Mouse (Mus musculus): Measurements from ENCODE around the gene Aurkaip1. TPM values are rescaled to one million over a fixed set of nuclear protein-coding genes. Genes with fewer than 3 reads are reported as not detected.

Gene Aurkaip1
- total RNA-seq, 2 experiments from 2014 or later = 84.8 to 91.3 TPM

DNA sequence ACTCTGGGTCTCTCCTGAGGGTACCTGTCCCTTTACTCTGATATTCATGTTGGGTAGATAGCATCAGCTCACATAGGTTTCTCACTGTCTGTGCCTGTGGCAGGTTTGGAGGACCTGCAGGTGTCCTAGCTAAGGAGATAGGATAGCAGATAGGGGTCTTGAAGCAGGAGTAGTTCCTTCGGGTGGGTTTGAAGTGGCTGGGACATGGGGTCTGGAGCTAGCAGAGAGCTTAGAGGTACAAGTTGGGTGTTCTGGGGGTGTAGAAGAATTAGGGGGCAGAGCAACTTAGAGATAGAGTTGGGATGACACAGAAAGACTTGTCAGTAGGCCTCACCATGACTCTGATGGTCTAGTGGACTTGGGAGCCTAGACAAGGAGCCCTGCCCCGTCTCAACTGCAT, 18.3 kb downstream of the Aurkaip1 start:
- DNase-seq = no peak
- intact Hi-C loops (cut with DNase I) = no loop called here

DNA sequence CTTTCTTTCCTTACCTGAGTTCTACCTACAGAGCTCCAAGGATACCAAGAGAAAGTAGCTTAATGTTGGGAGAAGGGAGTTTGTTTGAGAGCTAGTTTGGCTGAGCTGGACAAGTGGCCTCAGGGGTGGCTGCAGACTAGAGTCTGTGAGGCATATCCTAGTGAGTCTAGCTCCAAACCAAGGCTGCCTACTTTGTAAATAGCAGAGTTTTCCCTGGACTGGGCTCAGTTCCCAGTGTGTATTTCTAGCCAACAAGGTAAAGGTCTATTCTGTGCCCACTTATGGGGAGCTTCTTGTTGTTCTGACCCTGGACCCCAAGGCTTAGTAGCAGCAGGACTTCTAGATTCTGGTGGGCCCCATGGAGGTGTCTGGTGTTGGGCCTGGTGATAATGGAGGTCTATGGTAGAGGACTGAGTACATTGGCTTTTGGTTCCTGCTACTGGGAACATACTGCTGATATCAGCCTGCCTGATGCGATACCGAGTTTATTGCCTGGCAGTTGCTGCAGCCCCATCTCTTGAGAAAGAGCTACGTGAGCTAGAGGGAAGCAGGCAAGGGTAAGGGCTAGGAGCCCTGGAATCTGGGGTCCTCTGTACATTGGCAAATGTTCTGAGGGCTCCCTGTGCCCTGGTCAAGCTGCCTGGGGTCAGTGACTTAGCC, 18.9 kb downstream of the Aurkaip1 start:
- intact Hi-C loops (cut with DNase I) = loop anchor here (10.0 kb wide), 1 partner anchor 255 kb away; the partner anchor contains the start of gene 9430015G10Rik
- DNase-seq = no peak

DNA sequence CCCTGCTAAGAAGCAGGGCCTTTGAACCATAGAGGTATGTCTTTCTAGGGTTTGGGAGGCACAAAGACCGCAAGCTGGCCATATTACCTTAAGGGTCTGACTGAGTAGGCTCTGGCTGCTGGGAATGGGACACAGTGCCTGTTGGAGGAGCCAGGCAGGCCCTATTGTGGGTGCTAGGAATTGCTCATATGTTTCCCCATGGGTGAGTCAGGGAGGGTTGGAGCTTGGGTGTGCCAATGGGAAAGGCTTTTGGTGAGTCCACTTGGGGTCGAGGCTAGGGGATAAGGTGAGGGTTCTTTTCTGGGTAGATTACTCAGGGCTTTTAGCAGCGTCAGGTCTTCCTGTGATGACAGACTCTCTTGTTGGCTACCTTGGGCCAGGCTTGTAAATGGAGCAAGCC, 20.3 kb downstream of the Aurkaip1 start:
- DNase-seq = no peak
- intact Hi-C loops (cut with DNase I) = loop anchor here (10.0 kb wide), 1 partner anchor 253 kb away; the partner anchor contains the start of gene 9430015G10Rik

DNA sequence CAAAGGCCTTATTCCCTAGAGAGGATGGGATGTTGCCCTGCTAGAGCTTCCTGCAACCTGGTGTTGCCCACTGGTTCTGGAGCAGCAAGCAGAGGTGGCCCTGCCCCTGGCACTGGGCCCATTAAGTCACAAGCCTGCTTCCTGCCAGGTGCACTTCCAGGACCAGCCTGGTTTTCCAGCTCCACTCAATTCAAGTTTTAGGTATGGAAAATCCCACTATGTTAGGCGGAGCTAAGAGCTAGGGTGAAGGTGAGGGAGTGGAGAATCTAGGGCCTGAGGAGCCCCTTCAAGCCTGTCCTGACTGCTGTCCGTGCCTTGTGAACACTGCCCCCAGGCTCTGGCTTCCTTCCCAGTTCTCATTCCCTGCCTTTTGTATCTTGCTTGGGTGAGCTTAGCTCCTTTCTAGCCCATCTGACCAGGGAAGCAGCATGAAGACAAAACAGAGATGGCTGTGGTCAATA, 20.9 kb downstream of the Aurkaip1 start:
- intact Hi-C loops (cut with DNase I) = loop anchor here (10.0 kb wide), 1 partner anchor 253 kb away; the partner anchor contains the start of gene 9430015G10Rik
- DNase-seq = no peak

DNA sequence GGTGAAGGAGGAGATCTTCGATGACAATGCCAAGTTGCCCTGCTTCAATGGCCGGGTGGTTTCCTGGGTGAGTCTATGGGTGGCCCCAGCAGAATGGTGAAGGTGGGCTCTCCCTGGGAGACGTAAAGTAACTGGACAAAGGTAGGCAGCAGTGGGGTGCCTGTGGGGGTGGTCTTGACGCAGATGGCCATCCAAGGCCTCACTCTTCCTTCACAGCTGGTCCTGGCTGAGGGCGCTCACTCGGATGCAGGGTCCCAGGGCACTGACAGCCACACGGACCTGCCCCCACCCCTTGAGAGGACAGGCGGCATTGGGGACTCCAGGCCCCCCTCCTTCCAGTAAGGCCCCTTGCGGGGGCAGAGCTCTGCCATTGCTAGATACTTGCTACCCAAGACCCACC, 22.3 kb downstream of the Aurkaip1 start:
- DNase-seq = no peak
- intact Hi-C loops (cut with DNase I) = loop anchor here (10.0 kb wide), 1 partner anchor 251 kb away; the partner anchor contains the start of gene 9430015G10Rik

DNA sequence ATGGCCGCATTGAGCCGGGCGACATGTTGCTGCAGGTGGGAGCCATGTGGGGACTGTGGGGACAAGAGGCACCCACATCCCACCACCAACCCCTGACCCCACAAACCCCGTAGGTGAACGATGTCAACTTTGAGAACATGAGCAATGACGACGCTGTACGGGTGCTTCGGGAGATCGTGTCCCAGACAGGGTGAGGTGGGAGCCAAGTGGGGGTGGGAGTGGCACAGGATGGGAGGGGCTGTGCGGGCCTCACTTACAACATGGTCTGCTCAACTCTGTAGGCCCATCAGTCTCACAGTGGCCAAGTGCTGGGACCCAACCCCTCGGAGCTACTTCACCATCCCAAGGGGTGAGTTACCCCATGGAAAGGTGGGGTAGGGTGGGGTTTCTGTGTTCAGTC, 23.9 kb downstream of the Aurkaip1 start:
- DNase-seq = no peak
- intact Hi-C loops (cut with DNase I) = loop anchor here (10.0 kb wide), 1 partner anchor 250 kb away; the partner anchor contains the start of gene 9430015G10Rik

DNA sequence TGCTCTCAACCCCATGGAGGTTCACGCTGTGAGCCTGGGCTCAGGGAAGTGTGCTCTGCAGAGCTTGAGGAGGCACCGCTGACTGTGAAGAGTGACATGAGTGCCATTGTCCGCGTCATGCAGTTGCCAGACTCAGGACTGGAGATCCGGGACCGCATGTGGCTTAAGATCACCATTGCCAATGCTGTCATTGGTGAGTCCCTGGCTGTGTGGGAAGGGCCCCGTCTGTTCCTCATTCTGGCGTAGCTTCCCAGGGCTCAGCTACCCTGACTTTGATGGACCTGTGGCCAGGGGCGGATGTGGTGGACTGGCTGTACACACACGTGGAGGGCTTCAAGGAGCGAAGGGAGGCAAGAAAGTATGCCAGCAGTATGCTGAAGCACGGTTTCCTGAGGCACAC, 25.0 kb downstream of the Aurkaip1 start:
- intact Hi-C loops (cut with DNase I) = loop anchor here (10.0 kb wide), 1 partner anchor 249 kb away; the partner anchor contains the start of gene 9430015G10Rik
- no peak for DNase-seq

DNA sequence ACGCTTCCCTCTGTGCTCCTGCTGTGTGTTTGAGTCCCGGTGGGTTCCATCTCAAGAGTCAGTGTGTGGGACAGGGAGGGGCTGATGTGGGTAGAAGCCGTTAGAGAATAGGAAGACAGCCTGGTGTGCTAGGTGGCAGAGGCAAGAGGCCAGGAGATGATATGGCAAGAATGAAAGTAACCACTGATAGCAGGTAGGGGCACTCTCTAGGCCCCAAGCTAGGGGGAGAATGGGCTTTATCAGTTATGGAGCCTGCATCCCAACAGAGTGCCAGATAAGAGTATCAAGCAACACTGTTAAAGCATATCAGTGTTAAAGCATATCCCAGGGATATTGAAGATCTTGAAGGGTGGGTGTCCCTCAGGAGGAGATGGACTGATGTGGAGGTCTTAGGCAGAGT, 25.8 kb downstream of the Aurkaip1 start:
- intact Hi-C loops (cut with DNase I) = loop anchor here (10.0 kb wide), 1 partner anchor 248 kb away; the partner anchor contains the start of gene 9430015G10Rik
- no peak for DNase-seq

DNA sequence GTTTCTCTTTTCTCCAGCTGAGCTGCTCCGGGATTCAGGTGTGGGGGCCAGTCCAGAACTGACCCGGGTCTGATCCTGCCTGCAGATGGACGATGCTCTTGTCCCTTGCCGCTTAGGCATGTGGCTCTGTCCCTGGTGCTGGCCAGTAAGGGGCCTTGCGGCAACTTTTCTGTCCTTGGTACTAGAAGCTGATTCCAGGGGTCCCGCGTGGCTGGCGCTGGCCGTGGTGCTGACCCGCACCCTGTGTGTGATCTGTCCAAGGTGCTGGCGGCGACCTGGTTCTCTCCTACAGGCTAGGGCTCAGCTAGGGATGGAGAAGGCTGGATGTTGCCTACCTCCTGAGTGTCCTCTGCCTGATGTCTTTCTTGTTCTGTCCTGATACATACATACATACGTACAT, 28.2 kb downstream of the Aurkaip1 start:
- intact Hi-C loops (cut with DNase I) = loop anchor here (10.0 kb wide), 1 partner anchor 245 kb away; the partner anchor contains the start of gene 9430015G10Rik
- DNase-seq = peak; percentile 67 to 81

DNA sequence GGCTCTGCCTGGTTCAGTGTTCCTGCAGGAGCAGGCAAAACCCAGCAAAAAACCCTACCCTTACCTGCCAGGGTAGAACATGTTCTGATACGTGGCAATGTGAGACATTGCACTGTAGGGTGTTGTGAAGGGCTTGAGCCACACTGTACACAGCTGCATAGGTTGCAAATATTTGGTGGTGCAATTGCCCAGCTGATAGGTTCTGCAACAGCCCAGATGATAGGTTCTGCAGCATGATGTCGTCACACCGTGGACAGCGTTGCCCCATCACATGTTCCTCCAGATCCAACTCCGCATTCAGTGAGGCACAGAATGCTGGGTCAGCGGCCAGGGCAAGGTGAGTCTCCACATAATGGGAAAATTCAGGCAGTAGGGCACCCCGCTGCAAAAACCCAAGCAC, 30.7 kb downstream of the Aurkaip1 start:
- no peak for DNase-seq
- intact Hi-C loops (cut with DNase I) = no loop called here

DNA sequence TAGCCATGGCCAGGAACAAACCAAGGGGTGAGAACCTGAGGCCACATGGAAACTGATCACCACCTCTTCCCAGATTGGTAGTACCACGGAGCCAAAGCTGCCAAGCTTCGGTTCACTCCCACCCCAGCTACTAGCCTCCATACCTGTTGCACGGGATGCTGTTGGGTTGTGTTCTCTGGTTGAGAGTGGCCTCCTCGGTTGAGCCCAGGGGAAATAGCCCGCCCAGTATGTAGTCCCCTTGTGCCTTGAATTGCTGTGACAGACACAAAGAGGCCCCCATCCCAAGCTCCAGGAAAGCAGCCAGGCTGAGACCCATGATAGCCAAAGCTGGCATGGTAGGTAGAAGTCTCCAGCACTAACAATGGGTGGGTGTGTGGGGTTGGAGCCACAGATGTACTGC, 31.9 kb downstream of the Aurkaip1 start, which contains the start of gene Tas1r3:
Tas1r3 (minus strand) TSS at position 362 of the 400 bp plus-strand sequence.
- intact Hi-C loops (cut with DNase I) = no loop called here
- DNase-seq = no peak

DNA sequence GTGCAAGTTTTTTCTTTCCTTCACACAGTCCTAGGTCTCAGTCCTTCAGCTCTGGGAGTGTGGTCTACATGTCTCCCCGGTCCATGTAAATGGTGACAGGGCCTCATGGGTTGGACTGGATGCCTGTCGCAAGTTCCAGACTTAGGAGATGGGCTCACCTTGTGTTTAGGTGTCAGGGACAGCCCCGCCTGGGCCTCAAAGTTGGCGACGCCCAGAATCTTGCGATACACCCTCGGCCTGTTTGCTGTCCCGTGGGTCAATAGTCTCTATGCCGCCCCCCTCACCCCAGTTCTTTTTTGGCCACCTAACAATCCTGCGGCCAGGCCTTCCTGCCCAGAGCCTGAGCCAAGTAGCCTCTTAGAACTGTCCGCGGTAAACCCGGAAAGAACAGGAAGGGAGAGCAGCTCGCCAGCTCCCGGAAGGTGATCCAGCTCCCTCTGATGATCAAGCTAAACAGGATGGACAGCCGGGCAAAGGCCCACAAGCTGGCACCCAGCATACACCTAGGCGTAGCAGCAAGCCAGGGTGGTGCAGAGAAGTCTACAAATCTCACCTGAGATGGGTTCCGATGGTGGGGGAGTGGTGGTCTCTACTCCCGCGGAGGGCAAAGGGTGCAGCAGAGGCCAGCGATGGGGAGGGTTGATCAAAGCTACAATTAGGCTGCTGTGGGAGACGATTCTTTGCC, 37.7 kb downstream of the Aurkaip1 start:
- intact Hi-C loops (cut with DNase I) = loop anchor here (1.0 to 2.0 kb wide), 3 partner anchors 14 to 75 kb away; partner anchors contain the start of gene Ube2j2
- peak in 1 of 2 experiments; percentile 35 for DNase-seq

DNA sequence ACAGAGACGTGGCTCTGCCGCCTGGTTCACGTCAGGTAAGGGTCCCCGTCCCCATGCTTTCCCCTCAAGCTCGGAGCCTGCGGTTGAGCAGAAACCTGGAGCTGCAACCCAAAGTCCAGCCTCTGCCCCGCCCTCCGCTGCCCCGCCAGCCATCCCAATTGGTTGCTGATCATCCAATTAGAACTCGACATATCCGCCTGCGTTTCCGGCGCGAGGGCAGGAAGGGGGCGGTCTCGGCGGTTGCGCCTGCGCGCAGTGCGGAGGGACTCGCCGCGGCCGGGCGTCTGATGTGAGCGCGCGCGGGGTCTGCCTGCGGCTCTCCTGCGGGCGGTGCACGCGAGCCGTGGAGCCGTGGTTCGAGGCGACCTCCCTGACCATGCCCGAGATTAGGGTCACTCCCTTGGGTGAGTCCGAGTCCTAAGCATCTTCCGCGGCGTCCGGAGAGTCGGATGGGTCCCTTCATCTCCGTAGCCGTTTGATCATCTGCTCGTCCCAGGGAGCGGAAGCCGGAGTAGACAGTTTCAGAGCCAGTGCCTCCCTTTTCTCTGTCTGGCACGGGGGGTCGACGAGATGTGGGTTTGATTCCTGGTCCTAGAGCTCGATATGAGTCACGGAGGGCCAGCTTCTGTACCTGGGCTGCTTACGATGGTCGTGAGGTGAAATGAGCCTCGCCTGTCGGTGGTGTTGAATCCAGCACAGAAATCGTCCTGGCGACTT, 38.4 kb downstream of the Aurkaip1 start, which contains the start of the genes Cptp and Ints11:
Cptp (minus strand) TSS at position 124 of the 717 bp plus-strand sequence.
Ints11 (plus strand) TSS at position 230 of the 717 bp plus-strand sequence.
- intact Hi-C loops (cut with DNase I) = loop anchor here (1.0 to 2.0 kb wide), 3 partner anchors 13 to 74 kb away; partner anchors contain the start of gene Ube2j2
- peak; percentile 98 for DNase-seq

DNA sequence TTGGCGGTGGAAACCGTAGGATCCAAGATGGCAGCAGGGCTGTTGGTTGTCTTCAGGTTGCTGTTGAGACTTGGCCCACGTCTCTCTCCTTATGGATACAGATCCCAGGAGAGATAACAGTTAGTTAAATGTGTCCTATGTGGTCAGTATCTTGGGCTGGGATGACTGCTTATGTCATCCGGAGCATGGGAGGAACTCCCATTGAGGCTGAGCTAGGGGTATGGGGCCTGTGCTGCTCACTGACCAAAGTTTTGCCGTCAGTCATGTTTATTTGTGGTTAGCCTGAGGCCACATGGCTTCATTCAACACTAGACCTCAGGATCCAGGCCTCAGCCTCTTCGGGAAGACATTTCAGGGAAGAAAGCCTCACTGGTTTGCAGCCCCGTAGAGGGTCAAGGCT, 40.3 kb downstream of the Aurkaip1 start:
- intact Hi-C loops (cut with DNase I) = no loop called here
- DNase-seq = no peak

Small RNA genes lying within 50 kb of the gene (microRNA-seq; reads per million reads assigned to microRNA genes)
- 0 reads per million in 2 experiments for gene Gm27743

Other genes with a start within 250 kb of the Aurkaip1 start
- 10 to 100 TPM; 12.2 to 13.1 TPM for gene Slc35e2, start 229.9 kb upstream of the Aurkaip1 start, total RNA-seq (2021)
- gene Cdk11b, start 206.4 kb upstream of the Aurkaip1 start, total RNA-seq (2021) = 10 to 100 TPM; 28.5 to 30.1 TPM
- gene Gm10563, start 185.9 kb upstream of the Aurkaip1 start, total RNA-seq (2021) = not detected
- gene Mmp23, start 177.9 kb upstream of the Aurkaip1 start, total RNA-seq (2021) = 10 to 100 TPM; 24.9 to 25.9 TPM
- 10 to 100 TPM; 21.9 to 22.5 TPM for gene Mib2, start 162.1 kb upstream of the Aurkaip1 start, total RNA-seq (2021)
- 1 to 10 TPM; 2.9 to 4.3 TPM for gene Fndc10, start 136.9 kb upstream of the Aurkaip1 start, total RNA-seq (2021)
- 10 to 100 TPM; 58.3 to 59.2 TPM for gene Ssu72, start 126.5 kb upstream of the Aurkaip1 start, total RNA-seq (2021)
- under 1 TPM; 0.47 to 0.69 TPM for gene Tmem240, start 96.5 kb upstream of the Aurkaip1 start, total RNA-seq (2021)
- 10 to 100 TPM; 67.1 to 73.1 TPM for gene Atad3a, start 70.2 kb upstream of the Aurkaip1 start, total RNA-seq (2021)
- gene Vwa1, start 56.6 kb upstream of the Aurkaip1 start, total RNA-seq (2021) = 10 to 100 TPM; 14.0 to 15.8 TPM
- gene Tmem88b, start 45.4 kb upstream of the Aurkaip1 start, total RNA-seq (2021) = 1 to 10 TPM; 2.0 to 2.3 TPM
- gene Ankrd65, start 40.8 kb upstream of the Aurkaip1 start, total RNA-seq (2021) = not detected
- 10 to 100 TPM; 77.2 to 83.5 TPM for gene Mrpl20, start 28.4 kb upstream of the Aurkaip1 start, total RNA-seq (2021)
- 10 to 100 TPM; 49.9 to 50.6 TPM for gene Ccnl2, start 18.8 kb upstream of the Aurkaip1 start, total RNA-seq (2021)
- gene Mxra8, start 8.4 kb downstream of the Aurkaip1 start, total RNA-seq (2021) = 10 to 100 TPM; 66.0 to 66.1 TPM
- gene Dvl1, start 16.1 kb downstream of the Aurkaip1 start, total RNA-seq (2021) = 10 to 100 TPM; 35.3 to 36.0 TPM
- under 1 TPM; 0.20 to 0.34 TPM for gene Tas1r3, start 32.1 kb downstream of the Aurkaip1 start, total RNA-seq (2021)
- 10 to 100 TPM in 1 of 2 experiments, 1 to 10 TPM in 1; 7.9 to 10.6 TPM for gene Cptp, start 38.2 kb downstream of the Aurkaip1 start, total RNA-seq (2021)
- 10 to 100 TPM; 16.6 to 20.9 TPM for gene Ints11, start 38.3 kb downstream of the Aurkaip1 start, total RNA-seq (2021)
- gene Pusl1, start 60.5 kb downstream of the Aurkaip1 start, total RNA-seq (2021) = 10 to 100 TPM; 18.1 to 19.1 TPM
- 10 to 100 TPM; 20.3 to 21.7 TPM for gene Acap3, start 60.5 kb downstream of the Aurkaip1 start, total RNA-seq (2021)
- 10 to 100 TPM; 62.4 to 66.9 TPM for gene Ube2j2, start 112.6 kb downstream of the Aurkaip1 start, total RNA-seq (2021)
- 10 to 100 TPM; 17.8 to 24.8 TPM for gene C1qtnf12, start 131.0 kb downstream of the Aurkaip1 start, total RNA-seq (2021)
- gene B3galt6, start 161.4 kb downstream of the Aurkaip1 start, total RNA-seq (2021) = 1 to 10 TPM; 3.4 to 3.7 TPM
- 100 to 1,000 TPM; 105 to 108 TPM for gene Sdf4, start 161.6 kb downstream of the Aurkaip1 start, total RNA-seq (2021)
- under 1 TPM; 0.62 to 0.93 TPM for gene Tnfrsf4, start 182.6 kb downstream of the Aurkaip1 start, total RNA-seq (2021)
- gene Tnfrsf18, start 194.9 kb downstream of the Aurkaip1 start, total RNA-seq (2021) = under 1 TPM in 1 of 2 experiments, not detected in 1; 0.29 TPM
- not detected for gene Ttll10, start 228.1 kb downstream of the Aurkaip1 start, total RNA-seq (2021)

Data from heart, postnatal 10 days (tissue).